Mouse (Mus musculus) thymus, adult 2 months (tissue): ENCODE data around the gene Mtfr1l. TPM values are rescaled to one million over a fixed set of nuclear protein-coding genes. Genes with fewer than 3 reads are reported as not detected.
"Not testable (repeated sequence)": the region's sequence is repeated elsewhere in the genome, so short reads cannot be mapped to it uniquely, and the experiment has no call there.

ENCODE experiments used
- DNase-seq: peaks from one replicate; pipeline ENCODE4 v3.0.0; 2021
- H3K27ac ChIP-seq: fragments of 200-500 bp; 2 replicates; pipeline ENCODE4 v1.5.1; 2012; ENCODE audit warnings: low read length, control low read depth; ENCODE audit not compliant: control insufficient read depth, insufficient read depth
- H3K27me3 ChIP-seq: fragments of 200-500 bp; 2 replicates; pipeline ENCODE4 v1.6.1; 2012; ENCODE audit warnings: mild to moderate bottlenecking, low read length, moderate library complexity, mixed read lengths; ENCODE audit not compliant: control insufficient read depth, insufficient read depth
- H3K36me3 ChIP-seq: fragments of 200-500 bp; 2 replicates; pipeline ENCODE4 v1.6.1; 2012; ENCODE audit warnings: mild to moderate bottlenecking, low read length, moderate library complexity; ENCODE audit not compliant: control insufficient read depth, insufficient read depth
- H3K4me1 ChIP-seq: fragments of 200-500 bp; replicated peaks from 2 replicates; pipeline ENCODE4 v1.6.1; 2012; ENCODE audit warnings: low read length; ENCODE audit not compliant: control insufficient read depth, insufficient read depth
- H3K4me3 ChIP-seq: fragments of 200-500 bp; 2 replicates; pipeline ENCODE4 v1.5.1; 2012; ENCODE audit warnings: mild to moderate bottlenecking, low read length, control low read depth, moderate library complexity; ENCODE audit not compliant: control insufficient read depth, insufficient read depth
- CTCF ChIP-seq: fragments of 200-500 bp; IDR thresholded peaks from 2 replicates; pipeline ENCODE4 v1.5.1; 2012; ENCODE audit warnings: mild to moderate bottlenecking, control low read depth, low read length, moderate library complexity, borderline replicate concordance; ENCODE audit not compliant: control insufficient read depth, poor library complexity, insufficient read depth; ENCODE audit errors: extremely low read depth
- POLR2A ChIP-seq: fragments of 200-500 bp; IDR thresholded peaks from 2 replicates; pipeline ENCODE4 v1.6.1; 2012; ENCODE audit warnings: mild to moderate bottlenecking, low read length, control low read depth, moderate library complexity; ENCODE audit not compliant: control insufficient read depth, poor library complexity, insufficient read depth; ENCODE audit errors: extremely low read depth
- WGBS: fragments of 180-500 bp; shearing (Covaris S2); methylation state at CpG from one replicate; pipeline ENCODE4 v1.1.7; 2018; 5-methylcytosine and 5-hydroxymethylcytosine counted together
- polyA plus RNA-seq: library from polyadenylated mRNA; depleted of rRNA; stranded (reverse); fragments of >200 nt; gene quantifications from 2 replicates; pipeline ENCODE4 v1.2.3, GENCODE M21; 2012

Gene Mtfr1l
- polyA plus RNA-seq, 1 experiment = 77.3 TPM

GRCm38 (mm10) chr4:134501095-134501494, 34.1 kb downstream of the Mtfr1l start:
- no peaks in the 10 kb centered on the region for H3K27me3 ChIP-seq
- peaks cover 17% of the 10 kb centered on the region for H3K4me1 ChIP-seq
- H3K27ac ChIP-seq = no peak overlapping the region
- whole genome bisulfite sequencing = 97% methylated on average over 6 of the region's 6 CpGs
- no peak for DNase-seq
- H3K4me3 ChIP-seq = no peak overlapping the region
- no peaks in the 10 kb centered on the region for H3K36me3 ChIP-seq
- TF ChIP-seq CTCF = no peak
- TF ChIP-seq POLR2A = no peak

GRCm38 (mm10) chr4:134498983-134499382, 36.2 kb downstream of the Mtfr1l start:
- not testable (repeated sequence) for H3K27ac ChIP-seq, H3K36me3 ChIP-seq, DNase-seq, H3K4me3 ChIP-seq, H3K27me3 ChIP-seq
- peaks cover 35% of the 10 kb centered on the region for H3K4me1 ChIP-seq
- 82% methylated on average over 6 of the region's 6 CpGs for WGBS

- H3K4me3 ChIP-seq = no peak overlapping the region
- no peaks in the 10 kb centered on the region for H3K27me3 ChIP-seq
- TF ChIP-seq CTCF (no peak), POLR2A (no peak)
- no peak overlapping the region for H3K27ac ChIP-seq
- H3K4me1 ChIP-seq = peaks cover 35% of the 10 kb centered on the region
- no peaks in the 10 kb centered on the region for H3K36me3 ChIP-seq
- WGBS = 84% methylated on average over 12 of the region's 12 CpGs
- no peak for DNase-seq
Measured at GRCm38 (mm10) chr4:134497986-134498731, 37.0 kb downstream of the Mtfr1l start.

GRCm38 (mm10) chr4:134497223-134497622, 38.0 kb downstream of the Mtfr1l start:
- H3K4me3 ChIP-seq = peak overlapping the region; percentile 57
- no peaks in the 10 kb centered on the region for H3K36me3 ChIP-seq
- WGBS = 8% methylated on average over 6 of the region's 6 CpGs
- peaks cover 36% of the 10 kb centered on the region for H3K4me1 ChIP-seq
- no peak for DNase-seq
- H3K27ac ChIP-seq = no peak overlapping the region
- no peaks in the 10 kb centered on the region for H3K27me3 ChIP-seq
- TF ChIP-seq POLR2A (no peak), CTCF (no peak)

- H3K36me3 ChIP-seq = no peaks in the 10 kb centered on the region
- 3% methylated on average over 35 of the region's 35 CpGs for WGBS
- H3K4me1 ChIP-seq = peaks cover 41% of the 10 kb centered on the region
- TF ChIP-seq POLR2A (no peak), CTCF (0 out of 2 replicates have a peak, but pooled peaks have one; percentile 18)
- H3K4me3 ChIP-seq = peak within 1 kb of the TSS; percentile 57
- H3K27ac ChIP-seq = peak within 1 kb of the TSS; percentile 89
- no peaks in the 10 kb centered on the region for H3K27me3 ChIP-seq
- DNase-seq = peak; percentile 69
Measured at GRCm38 (mm10) chr4:134496595-134497210, 38.5 kb downstream of the Mtfr1l start, which contains the start of gene Paqr7. Gene Paqr7, plus strand, starts transcription at chr4:134496697.

GRCm38 (mm10) chr4:134495546-134495923, 39.7 kb downstream of the Mtfr1l start:
- TF ChIP-seq POLR2A (no peak), CTCF (no peak)
- H3K27me3 ChIP-seq = no peaks in the 10 kb centered on the region
- H3K4me1 ChIP-seq = peaks cover 46% of the 10 kb centered on the region
- no peak for DNase-seq
- H3K36me3 ChIP-seq = no peaks in the 10 kb centered on the region
- H3K27ac ChIP-seq = peak overlapping the region; percentile 89
- no peak overlapping the region for H3K4me3 ChIP-seq
- WGBS = 30% methylated on average over 5 of the region's 5 CpGs
